Mouse (Mus musculus) bone marrow macrophage, adult 2 months (primary cell): Measurements from ENCODE around the gene Tpst1.

Experiments used
- CTCF ChIP-seq: IDR thresholded peaks from 2 replicates; pipeline ENCODE4 v1.5.1; 2012; ENCODE audit warnings: low read depth, mild to moderate bottlenecking, low read length, moderate library complexity
- POLR2A ChIP-seq: IDR thresholded peaks from 2 replicates; pipeline ENCODE4 v1.6.1; 2012; ENCODE audit warnings: mild to moderate bottlenecking, low read depth, low read length, borderline replicate concordance

GRCm38 (mm10) chr5:130124271-130124670, 51.1 kb downstream of the Tpst1 start:
- no peak for TF ChIP-seq CTCF
- TF ChIP-seq POLR2A = no peak
